Mouse (Mus musculus): ENCODE data around the gene Acap3. TPM values are rescaled to one million over a fixed set of nuclear protein-coding genes. Genes with fewer than 3 reads are reported as not detected.

The Acap3 gene
- polyA plus RNA-seq, 1 experiment from 2014 or later = 20.5 TPM

DNA sequence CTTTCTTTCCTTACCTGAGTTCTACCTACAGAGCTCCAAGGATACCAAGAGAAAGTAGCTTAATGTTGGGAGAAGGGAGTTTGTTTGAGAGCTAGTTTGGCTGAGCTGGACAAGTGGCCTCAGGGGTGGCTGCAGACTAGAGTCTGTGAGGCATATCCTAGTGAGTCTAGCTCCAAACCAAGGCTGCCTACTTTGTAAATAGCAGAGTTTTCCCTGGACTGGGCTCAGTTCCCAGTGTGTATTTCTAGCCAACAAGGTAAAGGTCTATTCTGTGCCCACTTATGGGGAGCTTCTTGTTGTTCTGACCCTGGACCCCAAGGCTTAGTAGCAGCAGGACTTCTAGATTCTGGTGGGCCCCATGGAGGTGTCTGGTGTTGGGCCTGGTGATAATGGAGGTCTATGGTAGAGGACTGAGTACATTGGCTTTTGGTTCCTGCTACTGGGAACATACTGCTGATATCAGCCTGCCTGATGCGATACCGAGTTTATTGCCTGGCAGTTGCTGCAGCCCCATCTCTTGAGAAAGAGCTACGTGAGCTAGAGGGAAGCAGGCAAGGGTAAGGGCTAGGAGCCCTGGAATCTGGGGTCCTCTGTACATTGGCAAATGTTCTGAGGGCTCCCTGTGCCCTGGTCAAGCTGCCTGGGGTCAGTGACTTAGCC is 41.7 kb upstream of the Acap3 start:
- TF ChIP-seq CTCF (IDR thresholded peaks at IDR 0.05; ENCODE audit: low read depth) = no peak
- peaks cover 21% of the 10 kb centered on the region; the same call in 1 of the 2 replicates for H3K36me3 ChIP-seq (ENCODE audit: insufficient read depth)
- H3K4me1 ChIP-seq (ENCODE audit: insufficient read depth) = peaks cover 8% of the 10 kb centered on the region; the same call in 1 of the 2 replicates
- no peak overlapping the region for H3K27ac ChIP-seq (ENCODE audit: low read depth)
- H3K4me2 ChIP-seq = no peak overlapping the region
- H3K9ac ChIP-seq = peak overlapping the region; percentile 6; the same call in 1 of the 2 replicates
- 93% methylated on average over 3 of the region's 3 CpGs for WGBS
- no peak for DNase-seq
- no peak overlapping the region for H3K4me3 ChIP-seq (ENCODE audit: low read depth, low read length)
- no peaks in the 10 kb centered on the region for H3K27me3 ChIP-seq (ENCODE audit: insufficient read depth, low read length)
- no peaks in the 10 kb centered on the region for H3K9me3 ChIP-seq (ENCODE audit: low read depth, low read length)
- ATAC-seq (ENCODE audit: insufficient read depth) = no peak

DNA sequence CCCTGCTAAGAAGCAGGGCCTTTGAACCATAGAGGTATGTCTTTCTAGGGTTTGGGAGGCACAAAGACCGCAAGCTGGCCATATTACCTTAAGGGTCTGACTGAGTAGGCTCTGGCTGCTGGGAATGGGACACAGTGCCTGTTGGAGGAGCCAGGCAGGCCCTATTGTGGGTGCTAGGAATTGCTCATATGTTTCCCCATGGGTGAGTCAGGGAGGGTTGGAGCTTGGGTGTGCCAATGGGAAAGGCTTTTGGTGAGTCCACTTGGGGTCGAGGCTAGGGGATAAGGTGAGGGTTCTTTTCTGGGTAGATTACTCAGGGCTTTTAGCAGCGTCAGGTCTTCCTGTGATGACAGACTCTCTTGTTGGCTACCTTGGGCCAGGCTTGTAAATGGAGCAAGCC is 40.3 kb upstream of the Acap3 start:
- Histone ChIP-seq H3K36me3 (ENCODE audit: insufficient read depth) (peaks cover 31% of the 10 kb centered on the region), H3K9me3 (ENCODE audit: low read depth, low read length) (no peaks in the 10 kb centered on the region), H3K4me2 (no peak overlapping the region), H3K4me3 (ENCODE audit: low read depth, low read length) (no peak overlapping the region), H3K4me1 (ENCODE audit: insufficient read depth) (peaks cover 8% of the 10 kb centered on the region; the same call in 1 of the 2 replicates), H3K9ac (no peak overlapping the region), H3K27ac (ENCODE audit: low read depth) (no peak overlapping the region), H3K27me3 (ENCODE audit: insufficient read depth, low read length) (no peaks in the 10 kb centered on the region)
- DNase-seq (no peak), ATAC-seq (ENCODE audit: insufficient read depth) (no peak)
- 84% methylated on average over 3 of the region's 3 CpGs for WGBS
- no peak for TF ChIP-seq CTCF (IDR thresholded peaks at IDR 0.05; ENCODE audit: low read depth)

DNA sequence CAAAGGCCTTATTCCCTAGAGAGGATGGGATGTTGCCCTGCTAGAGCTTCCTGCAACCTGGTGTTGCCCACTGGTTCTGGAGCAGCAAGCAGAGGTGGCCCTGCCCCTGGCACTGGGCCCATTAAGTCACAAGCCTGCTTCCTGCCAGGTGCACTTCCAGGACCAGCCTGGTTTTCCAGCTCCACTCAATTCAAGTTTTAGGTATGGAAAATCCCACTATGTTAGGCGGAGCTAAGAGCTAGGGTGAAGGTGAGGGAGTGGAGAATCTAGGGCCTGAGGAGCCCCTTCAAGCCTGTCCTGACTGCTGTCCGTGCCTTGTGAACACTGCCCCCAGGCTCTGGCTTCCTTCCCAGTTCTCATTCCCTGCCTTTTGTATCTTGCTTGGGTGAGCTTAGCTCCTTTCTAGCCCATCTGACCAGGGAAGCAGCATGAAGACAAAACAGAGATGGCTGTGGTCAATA is 39.6 kb upstream of the Acap3 start:
- DNase-seq (no peak), ATAC-seq (ENCODE audit: insufficient read depth) (no peak)
- Histone ChIP-seq H3K4me2 (no peak overlapping the region), H3K9ac (no peak overlapping the region), H3K4me1 (ENCODE audit: insufficient read depth) (peaks cover 8% of the 10 kb centered on the region; the same call in 1 of the 2 replicates), H3K9me3 (ENCODE audit: low read depth, low read length) (no peaks in the 10 kb centered on the region), H3K27ac (ENCODE audit: low read depth) (no peak overlapping the region), H3K36me3 (ENCODE audit: insufficient read depth) (peaks cover 38% of the 10 kb centered on the region), H3K4me3 (ENCODE audit: low read depth, low read length) (no peak overlapping the region), H3K27me3 (ENCODE audit: insufficient read depth, low read length) (no peaks in the 10 kb centered on the region)
- no peak for TF ChIP-seq CTCF (IDR thresholded peaks at IDR 0.05; ENCODE audit: low read depth)
- 79% methylated on average over 2 of the region's 2 CpGs for whole genome bisulfite sequencing

GRCm38 (mm10) chr4:155853421-155853820 is 38.2 kb upstream of the Acap3 start:
- no peak overlapping the region for H3K27ac ChIP-seq (ENCODE audit: low read depth)
- no peak overlapping the region for H3K4me2 ChIP-seq
- no peak overlapping the region for H3K4me3 ChIP-seq (ENCODE audit: low read depth, low read length)
- ATAC-seq (ENCODE audit: insufficient read depth) (no peak), DNase-seq (no peak)
- no peak for TF ChIP-seq CTCF (IDR thresholded peaks at IDR 0.05; ENCODE audit: low read depth)
- peaks cover 52% of the 10 kb centered on the region for H3K36me3 ChIP-seq (ENCODE audit: insufficient read depth)
- no peaks in the 10 kb centered on the region for H3K27me3 ChIP-seq (ENCODE audit: insufficient read depth, low read length)
- WGBS = 87% methylated on average over 9 of the region's 9 CpGs
- no peak overlapping the region for H3K9ac ChIP-seq
- H3K9me3 ChIP-seq (ENCODE audit: low read depth, low read length) = no peaks in the 10 kb centered on the region
- H3K4me1 ChIP-seq (ENCODE audit: insufficient read depth) = 0 out of 2 replicates have a peak, but pooled peaks cover 3% of the 10 kb centered on the region

GRCm38 (mm10) chr4:155854991-155855390 is 36.6 kb upstream of the Acap3 start:
- DNase-seq = no peak
- Histone ChIP-seq H3K4me1 (ENCODE audit: insufficient read depth) (no peaks in the 10 kb centered on the region), H3K4me2 (no peak overlapping the region), H3K27ac (ENCODE audit: low read depth) (no peak overlapping the region), H3K9ac (no peak overlapping the region), H3K4me3 (ENCODE audit: low read depth, low read length) (no peak overlapping the region), H3K9me3 (ENCODE audit: low read depth, low read length) (no peaks in the 10 kb centered on the region), H3K27me3 (ENCODE audit: insufficient read depth, low read length) (no peaks in the 10 kb centered on the region), H3K36me3 (ENCODE audit: insufficient read depth) (peaks cover 63% of the 10 kb centered on the region)
- 96% methylated on average over 12 of the region's 12 CpGs for WGBS
- no peak for ATAC-seq (ENCODE audit: insufficient read depth)
- TF ChIP-seq CTCF (IDR thresholded peaks at IDR 0.05; ENCODE audit: low read depth) = no peak

GRCm38 (mm10) chr4:155856071-155856470 is 35.6 kb upstream of the Acap3 start:
- TF ChIP-seq CTCF (IDR thresholded peaks at IDR 0.05; ENCODE audit: low read depth) = no peak
- Histone ChIP-seq H3K27me3 (ENCODE audit: insufficient read depth, low read length) (no peaks in the 10 kb centered on the region), H3K36me3 (ENCODE audit: insufficient read depth) (peaks cover 70% of the 10 kb centered on the region), H3K9ac (no peak overlapping the region), H3K4me2 (no peak overlapping the region), H3K27ac (ENCODE audit: low read depth) (no peak overlapping the region), H3K9me3 (ENCODE audit: low read depth, low read length) (no peaks in the 10 kb centered on the region), H3K4me1 (ENCODE audit: insufficient read depth) (no peaks in the 10 kb centered on the region), H3K4me3 (ENCODE audit: low read depth, low read length) (no peak overlapping the region)
- WGBS = 87% methylated on average over 12 of the region's 12 CpGs
- DNase-seq (no peak), ATAC-seq (ENCODE audit: insufficient read depth) (no peak)

GRCm38 (mm10) chr4:155856881-155857280 is 34.7 kb upstream of the Acap3 start:
- H3K9me3 ChIP-seq (ENCODE audit: low read depth, low read length) = no peaks in the 10 kb centered on the region
- 75% methylated on average over 3 of the region's 3 CpGs for WGBS
- H3K9ac ChIP-seq = no peak overlapping the region
- H3K4me3 ChIP-seq (ENCODE audit: low read depth, low read length) = no peak overlapping the region
- no peak overlapping the region for H3K27ac ChIP-seq (ENCODE audit: low read depth)
- H3K4me1 ChIP-seq (ENCODE audit: insufficient read depth) = no peaks in the 10 kb centered on the region
- H3K36me3 ChIP-seq (ENCODE audit: insufficient read depth) = peaks cover 70% of the 10 kb centered on the region
- no peak overlapping the region for H3K4me2 ChIP-seq
- no peaks in the 10 kb centered on the region for H3K27me3 ChIP-seq (ENCODE audit: insufficient read depth, low read length)
- DNase-seq (no peak), ATAC-seq (ENCODE audit: insufficient read depth) (no peak)
- no peak for TF ChIP-seq CTCF (IDR thresholded peaks at IDR 0.05; ENCODE audit: low read depth)

All from lung, embryonic 14.5 days (tissue).